In genomic region chr1:39687279-39687678, GRCm38 (mm10) we compare ENCODE assay signal across 18 mouse cellular contexts. TPM values are rescaled to one million over a fixed set of nuclear protein-coding genes. Genes with fewer than 3 reads are reported as not detected.
"Had no signal": no experiment of that assay in that cellular context is flagged by ENCODE, and none has a peak within 500 bp of the region (broad histone marks: within the 10 kb centered on the region; RNA-seq: fewer than 3 reads in every experiment).

No protein-coding gene starts in this region.

- H3K9me3 ChIP-seq: kidney, embryonic 15.5 days; limb, embryonic 13.5 days; midbrain, embryonic 10.5 days had no signal

- H3K36me3 ChIP-seq: kidney, embryonic 15.5 days; limb, embryonic 13.5 days; midbrain, embryonic 10.5 days had no signal

- H3K9ac ChIP-seq: kidney, embryonic 15.5 days; limb, embryonic 13.5 days; liver, embryonic 14.5 days had no signal

- ATAC-seq: intestine, postnatal 0 days had no signal

- H3K4me1 ChIP-seq: midbrain, embryonic 10.5 days had no signal

- H3K4me2 ChIP-seq: kidney, embryonic 15.5 days; limb, embryonic 13.5 days had no signal

- H3K27ac ChIP-seq: kidney, embryonic 15.5 days; layer of hippocampus, adult 2 months; limb, embryonic 13.5 days; liver, embryonic 14.5 days; midbrain, embryonic 10.5 days; stomach, postnatal 0 days had no signal

- H3K27me3 ChIP-seq: kidney, embryonic 15.5 days; limb, embryonic 13.5 days had no signal

- DNase-seq: kidney, postnatal 4 days; left cerebral cortex, postnatal 4 days; lung, adult 2 months; lung, postnatal 10 days; lung, postnatal 4 days; midbrain, embryonic 14.5 days; right cerebral cortex, adult 18-20 months; right cerebral cortex, postnatal 25 days; thymus, postnatal 4 days had no signal

- H3K4me3 ChIP-seq: kidney, embryonic 15.5 days; layer of hippocampus, adult 2 months; limb, embryonic 13.5 days; midbrain, embryonic 10.5 days had no signal

RNA-seq across cellular contexts. Expression of gene Rfx8, which starts 33.5 kb away (rescaled TPM):
- polyA plus RNA-seq: small intestine, adult 2 months had no signal

RNA-seq across cellular contexts. Expression of gene Creg2, which starts 36.0 kb away (rescaled TPM):
- polyA plus RNA-seq: liver, adult 2 months had no signal
